Mouse (Mus musculus): ENCODE measurements around the gene Fam178b.

DNA sequence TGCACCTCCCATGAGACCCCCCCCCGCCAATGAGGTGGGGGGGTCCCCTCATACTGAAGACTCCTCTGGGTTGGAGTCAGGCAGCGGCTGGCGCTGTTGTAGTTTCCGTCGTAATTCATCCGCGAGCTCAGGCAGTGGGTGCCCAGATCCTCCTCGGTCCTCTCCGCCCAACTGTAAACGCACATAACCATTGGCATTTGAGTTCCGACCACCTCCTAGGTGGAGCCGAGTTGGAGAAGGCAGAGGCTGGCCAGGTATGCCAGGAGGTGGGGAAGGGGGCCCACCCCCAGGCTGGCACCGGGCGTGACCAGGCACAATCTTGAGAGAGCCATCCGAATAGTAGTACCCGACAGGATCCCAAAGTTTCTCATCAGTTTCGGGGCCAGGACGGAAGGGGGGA lies 133.5 kb downstream of the Fam178b start:
- TF ChIP-seq CTCF (IDR thresholded peaks at IDR 0.05; ENCODE audit: borderline replicate concordance, extremely low read depth, insufficient read depth, insufficient read length) (no peak), POLR2A (IDR thresholded peaks at IDR 0.05; ENCODE audit: borderline replicate concordance, extremely low read depth, insufficient read depth, insufficient read length, poor library complexity, severe bottlenecking) (no peak)

Measured in brain, embryonic 14.5 days (tissue).